Mouse (Mus musculus) urinary bladder, postnatal 25 days (tissue): ENCODE measurements at regions not wholly inside any gene's neighbourhood (a gene's known extent, or its start where the extent isn't known, plus 50 kb on each side); places are given as distances from the start of the nearest gene placed in this dataset.

Experiments used
- DNase-seq: peaks from one replicate; pipeline ENCODE4 v3.0.0; 2022; ENCODE audit warnings: low spot score

DNA sequence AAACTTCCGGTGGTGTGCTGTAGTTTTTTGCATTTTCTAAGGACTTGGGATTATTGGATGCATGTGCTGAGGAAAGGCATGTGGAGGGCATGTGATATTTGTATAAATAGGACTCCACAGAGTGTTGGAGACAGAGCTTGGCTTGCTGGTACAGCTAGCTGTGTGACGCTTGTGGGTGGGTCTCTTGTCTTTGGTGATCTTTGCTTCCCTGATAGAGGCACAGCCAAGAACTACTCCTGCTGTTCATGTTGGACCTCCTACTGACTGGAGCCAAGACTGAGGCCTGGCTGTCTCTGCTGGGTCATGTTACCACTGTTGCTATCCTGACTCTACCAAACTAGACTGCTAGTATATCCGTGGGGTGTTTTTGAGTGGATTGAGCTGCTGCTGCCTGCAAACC is 103.1 kb upstream of the Syndig1 start:
- no peak for DNase-seq

GRCm38 (mm10) chr2:149737837-149738236 is 91.2 kb upstream of the Syndig1 start:
- no peak for DNase-seq

GRCm38 (mm10) chr2:149739886-149740285 is 89.1 kb upstream of the Syndig1 start:
- DNase-seq = no peak

DNA sequence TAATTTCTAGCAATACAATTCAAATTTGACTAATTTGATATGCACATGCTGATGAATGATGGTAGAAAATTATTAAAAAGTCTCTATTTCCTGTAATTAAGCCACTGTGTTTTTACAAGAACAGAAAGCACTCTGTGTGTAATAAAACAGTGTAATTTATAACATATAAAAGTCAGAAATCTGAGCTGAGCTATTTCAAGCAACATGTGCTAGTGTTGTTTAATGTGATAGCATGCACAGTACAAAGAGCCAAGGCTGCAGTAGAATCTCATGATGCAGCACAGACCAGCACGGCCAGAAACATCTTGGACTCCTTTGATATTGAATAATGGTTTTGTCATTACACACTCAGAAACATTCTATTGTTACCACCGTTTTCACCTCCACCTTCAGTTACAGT is 86.3 kb upstream of the Syndig1 start:
- DNase-seq = no peak

DNA sequence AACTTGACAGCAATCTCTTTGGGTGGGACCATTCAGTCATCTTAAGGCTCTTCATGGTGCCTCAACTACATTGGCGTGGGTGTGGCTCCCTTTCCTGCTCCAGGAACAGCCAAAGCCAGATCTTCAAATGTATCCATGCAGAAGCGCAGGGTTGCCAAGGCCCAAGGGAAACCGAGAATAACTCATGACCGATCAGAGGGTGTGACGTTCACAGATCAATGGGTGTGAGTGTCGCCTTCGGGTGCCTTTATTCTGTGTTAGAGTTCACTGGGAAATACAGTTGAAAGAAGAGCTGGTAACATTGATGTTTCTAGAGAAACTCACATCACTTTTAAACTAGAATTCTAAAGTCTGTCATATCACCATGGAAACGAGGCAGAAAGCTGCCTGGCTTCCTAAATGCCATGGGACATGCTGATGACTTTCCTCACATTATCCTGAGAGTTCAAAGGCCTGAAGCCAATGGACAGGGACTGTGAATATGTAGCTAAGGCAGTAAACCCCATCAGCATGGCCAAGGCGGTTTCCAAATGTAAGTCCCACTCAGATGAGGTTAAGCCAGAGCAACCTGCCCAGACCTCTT is 80.7 kb upstream of the Syndig1 start:
- no peak for DNase-seq

GRCm38 (mm10) chr2:149759151-149759550 is 69.9 kb upstream of the Syndig1 start:
- DNase-seq = no peak

DNA sequence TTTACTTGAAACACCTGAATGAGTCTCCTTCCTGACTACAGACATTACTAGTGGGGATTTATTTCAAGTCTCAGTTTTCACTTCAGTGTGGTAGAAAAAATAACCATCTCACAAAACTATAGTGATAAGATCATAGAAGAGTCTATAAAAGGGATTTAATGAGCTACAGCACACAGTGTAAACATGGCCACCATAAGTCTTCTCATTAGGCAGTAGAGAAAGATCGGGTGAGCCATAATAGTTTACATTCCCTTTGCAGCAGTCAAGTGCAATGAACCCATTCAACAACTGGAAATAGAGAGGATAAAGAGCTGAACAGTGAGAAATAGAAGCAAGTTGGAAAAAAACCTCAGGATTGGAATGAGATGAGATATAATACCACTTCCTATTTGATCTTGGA is 65.1 kb upstream of the Syndig1 start:
- no peak for DNase-seq

DNA sequence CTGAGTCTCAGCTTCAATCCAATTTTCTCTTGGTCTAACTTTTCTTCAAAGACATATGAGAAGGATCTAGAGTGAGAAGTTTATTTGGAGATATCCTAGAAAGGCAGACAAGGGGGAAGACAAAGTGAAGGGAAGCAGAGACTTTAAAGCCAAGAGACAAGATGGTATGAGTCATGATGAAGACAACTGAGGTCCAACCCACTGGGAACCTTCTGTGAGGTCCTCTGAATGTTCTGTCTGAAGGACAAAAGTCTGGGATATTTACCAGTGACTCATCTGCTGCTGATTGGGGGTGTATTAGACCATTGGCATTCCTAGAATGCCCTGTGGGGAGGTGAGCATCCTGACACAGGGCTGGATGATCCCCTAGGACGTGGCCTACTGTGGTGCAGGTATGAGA is 61.0 kb upstream of the Syndig1 start:
- DNase-seq = no peak

DNA sequence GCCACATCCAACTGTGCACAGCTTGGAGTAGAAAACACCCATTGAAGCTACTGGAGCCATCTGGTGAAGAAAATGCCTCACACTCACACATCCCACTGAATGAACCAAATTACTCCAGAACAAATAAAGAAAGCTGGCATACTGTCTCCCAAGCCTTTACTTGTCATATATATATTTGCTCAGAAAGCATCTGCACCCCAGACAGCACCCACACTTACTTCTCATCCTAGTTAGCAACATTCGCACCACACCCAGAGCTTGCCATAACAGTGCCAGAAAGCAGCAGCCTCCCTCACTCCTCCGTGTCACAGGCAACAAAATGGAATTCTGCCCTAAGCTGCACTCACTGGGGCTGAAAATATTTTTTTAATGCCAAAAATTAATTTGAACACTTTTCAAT is 60.5 kb upstream of the Syndig1 start:
- DNase-seq = no peak

DNA sequence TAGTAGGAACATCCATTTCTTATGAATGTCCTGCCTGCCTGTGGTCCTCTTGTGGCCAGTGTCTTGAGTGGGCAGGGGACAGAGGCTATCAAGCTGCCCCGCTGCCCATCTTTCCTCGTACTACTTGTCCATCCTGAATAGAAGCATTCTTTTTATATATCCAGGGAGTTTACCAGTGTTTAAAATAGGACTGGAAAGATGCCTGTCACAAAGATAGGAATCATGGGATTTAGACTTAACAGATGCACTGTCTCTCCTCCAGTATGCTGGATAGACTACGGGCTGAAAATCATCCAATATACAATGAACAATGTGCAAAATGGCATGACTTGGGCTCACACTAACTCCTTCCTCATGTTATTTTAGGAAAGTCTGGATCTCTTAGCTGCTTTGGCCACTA is 51.7 kb upstream of the Syndig1 start:
- DNase-seq = no peak
